Mouse (Mus musculus) lung, adult 18-20 months (tissue): ENCODE measurements at regions not wholly inside any gene's neighbourhood (a gene's known extent, or its start where the extent isn't known, plus 50 kb on each side); places are given as distances from the start of the nearest gene placed in this dataset.
"Not testable (repeated sequence)": the region's sequence is repeated elsewhere in the genome, so short reads cannot be mapped to it uniquely, and the experiment has no call there.

Source experiments
- DNase-seq, 2 experiments: peaks; one replicate each; pipeline ENCODE4 v3.0.0; 2022; ENCODE audit warnings: mixed read lengths in 2 of 2

GRCm38 (mm10) chr3:79002173-79002848 is 284.0 kb downstream of the Rapgef2 start:
- no peak for DNase-seq

- DNase-seq, result no peak
These were observed 284.6 kb downstream of the Rapgef2 start for GRCm38 (mm10) chr3:79001754-79002153.

- no peak for DNase-seq
These were observed 286.0 kb downstream of the Rapgef2 start for GRCm38 (mm10) chr3:79000293-79000692.

- no peak for DNase-seq
These were observed 286.5 kb downstream of the Rapgef2 start for GRCm38 (mm10) chr3:78999803-79000202.

- DNase-seq, result peak; percentile 32 to 35
These were observed 298.2 kb downstream of the Rapgef2 start for GRCm38 (mm10) chr3:78988120-78988519.

GRCm38 (mm10) chr3:78986726-78987125 is 299.6 kb downstream of the Rapgef2 start:
- DNase-seq, result no peak

GRCm38 (mm10) chr3:78981057-78981456 is 305.3 kb downstream of the Rapgef2 start:
- DNase-seq, result no peak

- no peak for DNase-seq
These were observed 307.5 kb downstream of the Rapgef2 start for GRCm38 (mm10) chr3:78978781-78979180.

GRCm38 (mm10) chr3:78966683-78967549 is 319.4 kb downstream of the Rapgef2 start:
- peak in 1 of 2 experiments; percentile 3 for DNase-seq

GRCm38 (mm10) chr3:78964231-78964858 is 322.0 kb downstream of the Rapgef2 start:
- DNase-seq, result no peak

GRCm38 (mm10) chr3:78958781-78959180 is 327.5 kb downstream of the Rapgef2 start:
- peak in 1 of 2 experiments; percentile 26 for DNase-seq

GRCm38 (mm10) chr3:78955364-78955763 is 331.0 kb downstream of the Rapgef2 start:
- DNase-seq, result no peak

- not testable (repeated sequence) for DNase-seq
These were observed 336.9 kb downstream of the Rapgef2 start for GRCm38 (mm10) chr3:78949385-78949784.

GRCm38 (mm10) chr3:78948700-78949099 is 337.6 kb downstream of the Rapgef2 start:
- no peak for DNase-seq

GRCm38 (mm10) chr3:78948171-78948570 is 338.1 kb downstream of the Rapgef2 start:
- DNase-seq, result peak in 1 of 2 experiments; percentile 30

- no peak for DNase-seq
These were observed 339.1 kb downstream of the Rapgef2 start for GRCm38 (mm10) chr3:78947183-78947582.

GRCm38 (mm10) chr3:78944185-78944584 is 342.1 kb downstream of the Rapgef2 start:
- no peak for DNase-seq

- no peak for DNase-seq
These were observed 353.3 kb downstream of the Rapgef2 start for GRCm38 (mm10) chr3:78932975-78933374.

GRCm38 (mm10) chr3:78919850-78920249 is 366.5 kb downstream of the Rapgef2 start:
- DNase-seq, result no peak

GRCm38 (mm10) chr3:78919407-78919806 is 366.9 kb downstream of the Rapgef2 start:
- peak; percentile 53 to 67 for DNase-seq

- no peak for DNase-seq
These were observed 378.0 kb downstream of the Rapgef2 start for GRCm38 (mm10) chr3:78908196-78908844.

GRCm38 (mm10) chr3:78907778-78908177 is 378.5 kb downstream of the Rapgef2 start:
- DNase-seq, result no peak
